Mouse (Mus musculus) CD4-positive naive resting alpha-beta T cell, adult 76 days (primary cell): ENCODE results near the gene 1810030O07Rik. TPM values are rescaled to one million over a fixed set of nuclear protein-coding genes. Genes with fewer than 3 reads are reported as not detected.

Experiments used
- total RNA-seq: library from RNA; stranded (reverse); gene quantifications from one replicate; pipeline ENCODE4 v1.2.4, GENCODE M21; 2023

1810030O07Rik gene
- total RNA-seq = 32.1 TPM

DNA sequence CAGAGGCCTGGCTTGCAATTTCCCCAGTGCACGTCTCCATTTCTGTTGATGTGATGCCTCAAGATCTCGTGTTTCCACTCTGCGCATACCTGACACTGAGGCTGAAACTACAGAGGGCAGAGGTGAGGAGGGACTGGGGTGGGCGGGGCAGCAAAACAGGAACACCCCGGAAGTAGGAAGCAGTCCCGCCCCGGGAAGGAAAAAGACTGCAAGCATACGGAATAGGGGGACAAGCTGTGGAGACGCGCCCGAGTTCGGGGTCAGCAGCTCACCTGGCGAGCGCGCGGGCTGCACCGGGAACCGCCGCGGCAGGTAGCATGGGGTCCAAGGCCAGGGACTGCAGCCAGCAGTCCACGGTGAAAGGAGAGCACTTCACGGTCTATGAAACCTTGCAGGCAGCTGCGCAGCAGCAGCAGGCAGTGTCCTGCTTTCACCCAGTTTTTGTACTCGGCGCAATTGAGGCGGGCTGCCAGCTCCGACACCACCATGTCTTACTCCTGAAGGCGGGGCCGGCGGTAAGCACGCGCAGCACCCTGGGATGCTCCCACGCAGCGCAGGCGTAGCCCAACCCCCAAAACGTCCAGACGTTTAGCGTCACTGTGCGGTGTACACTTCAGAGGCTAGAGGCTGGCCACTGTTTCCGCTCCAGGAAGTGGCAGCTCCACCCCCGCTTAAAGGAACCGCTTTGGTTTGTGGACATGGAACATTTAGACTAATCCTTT, at the start of gene 1810030O07Rik:
TSS of gene 1810030O07Rik (minus strand) at position 615 of the 722 bp plus-strand sequence.

Other genes starting within 250 kb of the 1810030O07Rik start
- gene Atp6ap2, start 85.9 kb downstream of the 1810030O07Rik start, total RNA-seq = 62.9 TPM
- gene Med14, start 88.4 kb upstream of the 1810030O07Rik start, total RNA-seq = 62.3 TPM